Mouse (Mus musculus) heart, postnatal 14 days (tissue): ENCODE data around the gene Clca3b. TPM values are rescaled to one million over a fixed set of nuclear protein-coding genes. Genes with fewer than 3 reads are reported as not detected.

Experiments
- total RNA-seq, 2 experiments: library from RNA; stranded (reverse); gene quantifications; 2 replicates each; pipeline ENCODE4 v1.2.3; 2021

Clca3b gene
- total RNA-seq, 2 experiments from 2014 or later = not detected

Other genes with a start within 250 kb of the Clca3b start
- 100 to 1,000 TPM; 292 to 300 TPM for gene Sh3glb1, start 129.0 kb downstream of the Clca3b start, total RNA-seq
- gene Clca3a1, start 88.4 kb downstream of the Clca3b start, total RNA-seq = 1 to 10 TPM; 2.2 to 2.8 TPM
- gene Clca3a2, start 29.9 kb downstream of the Clca3b start, total RNA-seq = under 1 TPM; 0.31 to 0.59 TPM
- gene Clca4b, start 83.2 kb upstream of the Clca3b start, total RNA-seq = not detected
- not detected for gene Clca4a, start 125.7 kb upstream of the Clca3b start, total RNA-seq
- under 1 TPM in 1 of 2 experiments, not detected in 1; 0.14 TPM for gene Clca1, start 183.4 kb upstream of the Clca3b start, total RNA-seq